Mouse (Mus musculus) cerebellum, adult 11 months (tissue): Measurements from ENCODE around the gene Kit.

Experiments used
- DNase-seq: peaks from one replicate; pipeline ENCODE4 v3.0.0; 2022

Gene Kit

GRCm38 (mm10) chr5:75590961-75591360 is 16.2 kb downstream of the Kit start:
- no peak for DNase-seq

GRCm38 (mm10) chr5:75591567-75591966 is 16.9 kb downstream of the Kit start:
- no peak for DNase-seq

DNA sequence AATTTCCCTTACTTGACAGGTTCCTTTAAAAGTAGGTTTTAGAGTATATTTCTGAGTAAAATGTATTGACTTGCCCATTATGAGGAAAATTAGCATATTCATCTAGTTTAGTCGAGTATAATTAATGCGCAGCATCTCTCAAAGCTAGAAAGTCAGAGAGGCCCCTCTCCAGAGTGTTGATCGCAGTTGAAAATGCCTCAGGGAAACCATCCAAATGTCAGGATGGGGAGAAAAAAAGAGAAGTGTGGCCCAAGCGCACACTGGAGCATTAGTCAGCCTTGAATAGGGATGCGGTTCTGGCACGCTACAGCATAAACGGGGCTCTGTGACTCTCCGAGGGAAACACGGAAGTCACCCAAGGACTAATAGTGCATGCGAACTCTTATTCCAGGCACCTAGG is 20.6 kb downstream of the Kit start:
- no peak for DNase-seq

GRCm38 (mm10) chr5:75596211-75596610 is 21.5 kb downstream of the Kit start:
- no peak for DNase-seq

DNA sequence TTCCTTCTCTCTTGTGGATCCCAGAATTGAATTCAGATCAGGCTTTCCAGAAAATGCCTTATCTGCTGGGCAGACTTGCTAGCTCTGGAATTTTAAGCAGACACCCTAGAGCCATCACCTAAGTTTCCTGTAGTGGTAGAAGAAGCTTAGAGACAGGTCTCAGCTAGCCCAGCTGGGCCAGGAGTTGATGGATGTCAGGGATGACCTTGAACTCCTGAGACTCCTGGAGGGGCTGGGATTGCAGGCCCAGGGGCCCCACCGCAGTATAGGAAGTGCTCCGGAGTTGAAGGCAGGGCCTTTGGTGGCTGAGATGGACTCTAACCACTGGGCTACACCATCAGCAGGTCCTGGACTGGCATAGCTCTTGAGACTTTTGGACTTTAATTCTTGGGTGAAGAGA is 22.6 kb downstream of the Kit start:
- DNase-seq: no peak

DNA sequence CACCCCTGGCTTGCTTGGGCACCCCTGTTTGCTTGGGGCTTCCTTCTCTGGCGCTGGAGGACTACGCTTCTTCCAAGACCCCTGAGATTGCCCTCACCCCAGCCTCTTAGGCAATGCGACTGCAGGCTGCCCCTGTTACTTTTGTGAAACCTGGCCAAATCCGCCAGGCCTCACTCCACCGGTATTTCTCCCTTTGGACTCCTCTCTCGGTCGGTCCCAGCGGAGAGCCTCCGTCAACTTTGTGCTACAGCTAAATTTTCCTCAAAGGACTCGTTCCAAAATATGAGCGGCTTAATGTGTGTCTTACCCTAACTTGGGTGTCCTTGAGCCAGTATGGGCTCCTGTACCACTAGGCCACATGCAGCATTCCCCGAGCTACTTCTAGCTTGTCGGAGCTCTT is 23.8 kb downstream of the Kit start:
- no peak for DNase-seq

DNA sequence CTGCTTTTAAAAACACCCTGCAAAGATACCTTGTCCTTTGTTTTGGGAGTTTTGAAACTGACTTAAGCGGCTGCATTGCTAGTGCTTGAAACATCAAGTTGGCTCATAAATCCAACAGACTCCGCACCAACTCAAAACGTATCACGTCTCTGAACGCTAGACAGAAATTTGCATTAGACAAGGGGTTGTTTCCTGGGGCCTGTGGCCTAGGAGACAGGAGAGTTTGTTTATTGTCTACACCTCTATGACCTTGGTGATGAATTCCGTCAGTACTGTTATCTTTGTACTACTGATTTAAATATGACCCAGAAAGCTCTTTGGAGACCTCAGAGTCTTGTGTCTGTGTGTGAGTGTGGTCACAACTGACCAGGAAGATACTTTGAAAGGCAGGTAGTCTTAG is 25.3 kb downstream of the Kit start:
- no peak for DNase-seq

- no peak for DNase-seq
Measured at GRCm38 (mm10) chr5:75604238-75604637, 29.5 kb downstream of the Kit start.

- DNase-seq: no peak
Measured at GRCm38 (mm10) chr5:75606898-75607297, 32.2 kb downstream of the Kit start.

GRCm38 (mm10) chr5:75607971-75608370 is 33.3 kb downstream of the Kit start:
- DNase-seq: no peak

DNA sequence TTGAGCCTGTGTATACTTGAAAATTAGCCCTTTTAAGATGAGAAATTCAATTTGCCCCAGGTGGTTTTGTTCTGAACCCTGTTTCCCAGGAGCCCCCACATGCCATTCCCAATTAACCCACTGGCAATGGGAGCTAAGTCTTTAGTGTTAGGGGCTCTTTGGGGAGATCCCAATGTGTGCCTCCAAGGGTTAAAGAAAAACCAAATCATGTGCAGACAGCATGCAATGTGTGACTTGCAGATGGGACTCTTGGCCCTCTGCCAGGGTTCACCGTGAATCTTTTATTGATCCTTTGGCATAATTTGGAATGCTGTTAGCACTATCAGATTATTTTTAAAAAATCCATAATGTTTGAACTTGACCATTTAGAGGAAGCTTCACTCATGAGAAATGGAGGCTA is 37.7 kb downstream of the Kit start:
- DNase-seq: no peak

GRCm38 (mm10) chr5:75612926-75613325 is 38.2 kb downstream of the Kit start:
- no peak for DNase-seq

- DNase-seq: no peak
Measured at GRCm38 (mm10) chr5:75615000-75615571, 40.4 kb downstream of the Kit start.

DNA sequence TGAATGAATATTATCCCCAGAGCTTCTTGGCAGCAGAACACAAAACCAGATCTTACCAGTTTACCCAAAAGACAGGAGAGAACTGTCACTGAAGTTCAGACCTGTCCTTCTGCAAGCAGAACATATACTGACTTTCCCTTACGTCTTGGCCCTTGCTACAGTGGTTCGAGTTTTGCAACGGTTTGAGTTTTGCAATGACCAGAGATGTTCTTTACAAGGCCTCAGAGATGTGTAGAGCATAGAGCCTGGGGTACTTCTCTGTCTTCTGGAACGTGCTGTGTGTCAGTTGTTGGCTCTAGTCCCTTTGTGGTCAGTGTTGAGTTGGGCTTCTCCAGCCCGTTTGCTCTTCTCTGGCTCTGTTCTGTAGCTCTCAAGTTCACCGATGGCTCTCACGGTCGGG is 40.9 kb downstream of the Kit start:
- no peak for DNase-seq

GRCm38 (mm10) chr5:75622401-75622800 is 47.7 kb downstream of the Kit start:
- no peak for DNase-seq

- DNase-seq: no peak
Measured at GRCm38 (mm10) chr5:75623007-75623406, 48.3 kb downstream of the Kit start.

DNA sequence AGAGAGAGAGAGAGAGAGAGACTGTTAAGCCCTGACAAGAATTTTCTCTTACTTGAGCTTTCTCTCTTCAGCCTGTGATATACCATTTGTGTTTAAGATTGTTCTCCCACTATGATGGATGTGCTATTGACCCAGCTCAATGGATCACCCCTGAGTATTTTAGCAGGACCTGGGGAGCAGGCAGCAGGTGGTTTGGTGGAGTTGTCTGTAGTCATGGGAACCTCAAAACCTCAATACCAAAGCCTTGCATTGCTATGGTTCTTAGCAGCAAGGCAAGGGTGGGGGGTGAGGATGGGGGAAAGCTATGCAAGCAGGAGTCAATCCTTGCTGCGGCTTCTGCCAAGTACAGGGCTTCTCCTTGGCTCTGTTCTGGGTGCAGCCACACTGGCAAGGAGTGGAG is 48.8 kb downstream of the Kit start:
- DNase-seq: no peak

DNA sequence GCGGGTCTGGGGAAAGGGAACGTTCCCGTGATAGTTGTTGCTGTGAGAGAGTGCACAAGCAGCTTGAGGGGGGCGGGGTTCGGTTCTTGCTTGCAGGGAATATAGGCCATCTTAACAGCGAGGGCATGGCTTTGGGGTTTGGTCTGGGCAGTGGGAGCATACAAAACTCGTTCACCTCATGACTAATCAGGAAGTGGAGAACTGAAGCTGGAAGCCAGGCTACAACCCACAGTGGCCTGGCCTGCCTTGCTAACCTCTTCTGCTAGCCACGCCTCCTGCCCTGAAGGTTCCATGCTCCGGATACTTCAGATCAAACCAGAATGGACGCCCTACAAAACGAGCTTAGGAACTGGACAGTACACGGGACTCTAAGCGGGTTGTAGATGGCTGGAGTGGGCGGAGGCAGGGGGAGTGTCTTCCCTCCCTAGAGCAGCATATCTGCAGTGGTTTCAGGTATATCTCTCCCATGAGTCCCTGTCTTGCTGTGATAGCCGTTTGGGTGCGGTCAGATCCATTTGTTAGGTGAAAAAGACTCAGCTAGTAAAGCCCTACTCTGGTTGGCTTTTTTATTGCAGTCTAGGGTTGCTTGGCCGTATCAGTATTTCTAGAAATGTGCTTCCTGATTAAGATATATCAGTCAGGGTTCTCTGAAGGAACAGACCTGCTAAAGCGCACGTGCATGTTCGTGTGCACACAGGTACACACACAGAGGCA is 49.4 kb downstream of the Kit start:
- no peak for DNase-seq

DNA sequence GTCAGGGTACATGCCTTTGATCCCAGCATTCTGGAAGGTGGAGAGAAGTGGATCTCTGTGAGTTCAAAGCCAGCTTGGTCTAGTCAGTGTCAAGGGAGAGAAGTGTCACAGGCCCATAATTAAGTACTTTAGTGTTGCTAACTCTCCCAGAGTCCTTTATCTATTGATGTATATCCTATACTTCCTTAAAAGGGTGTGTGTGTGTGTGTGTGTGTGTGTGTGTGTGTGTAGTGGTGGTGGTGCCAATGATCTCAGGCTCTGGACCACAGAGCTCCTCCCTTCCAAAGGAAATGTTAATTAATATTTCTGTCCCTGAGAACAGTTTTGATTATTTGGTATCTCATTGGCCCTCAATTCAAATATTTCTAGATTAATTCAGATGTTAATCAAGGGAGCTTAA is 50.3 kb downstream of the Kit start:
- DNase-seq: no peak

DNA sequence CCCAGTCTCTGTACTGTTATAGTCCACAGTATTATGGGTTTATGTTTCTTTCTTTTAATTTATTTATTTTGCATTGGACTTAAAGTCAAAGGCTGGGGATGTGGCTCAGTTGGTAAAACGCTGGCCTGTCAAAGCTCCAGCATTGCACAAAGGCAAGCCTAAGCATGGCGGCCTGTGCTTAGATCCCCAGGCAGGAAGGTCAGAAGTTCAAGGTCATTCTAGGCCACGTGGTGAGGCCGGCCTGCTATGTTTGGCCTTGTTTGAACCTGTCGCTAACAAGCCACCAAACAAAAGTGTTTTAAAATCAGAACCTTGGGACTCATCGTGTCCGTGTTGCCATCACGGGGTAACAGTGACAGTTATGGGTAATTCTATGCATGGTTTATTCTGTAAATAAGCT is 51.6 kb downstream of the Kit start:
- DNase-seq: no peak

DNA sequence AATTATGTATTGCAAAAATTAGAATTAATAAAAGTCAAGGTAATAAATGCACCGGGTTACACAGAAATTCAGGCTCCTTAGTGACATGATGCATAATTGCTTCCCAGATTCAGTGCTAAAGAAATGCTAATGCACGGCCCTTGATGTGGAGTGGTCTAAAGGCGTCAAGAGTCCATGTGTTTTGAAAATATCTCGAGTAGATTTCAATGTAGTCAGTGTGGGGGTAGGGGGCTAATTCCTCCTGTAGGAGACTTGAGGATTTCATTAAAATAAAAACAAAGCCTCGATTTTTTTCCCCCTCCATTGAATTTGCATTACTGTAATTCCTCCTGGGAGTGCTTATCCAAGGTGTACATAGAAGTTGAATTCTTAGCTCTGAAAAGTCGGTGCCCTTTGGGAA is 52.0 kb downstream of the Kit start:
- no peak for DNase-seq

- no peak for DNase-seq
Measured at GRCm38 (mm10) chr5:75632257-75632656, 57.5 kb downstream of the Kit start.

GRCm38 (mm10) chr5:75632846-75633640 is 58.3 kb downstream of the Kit start:
- no peak for DNase-seq

DNA sequence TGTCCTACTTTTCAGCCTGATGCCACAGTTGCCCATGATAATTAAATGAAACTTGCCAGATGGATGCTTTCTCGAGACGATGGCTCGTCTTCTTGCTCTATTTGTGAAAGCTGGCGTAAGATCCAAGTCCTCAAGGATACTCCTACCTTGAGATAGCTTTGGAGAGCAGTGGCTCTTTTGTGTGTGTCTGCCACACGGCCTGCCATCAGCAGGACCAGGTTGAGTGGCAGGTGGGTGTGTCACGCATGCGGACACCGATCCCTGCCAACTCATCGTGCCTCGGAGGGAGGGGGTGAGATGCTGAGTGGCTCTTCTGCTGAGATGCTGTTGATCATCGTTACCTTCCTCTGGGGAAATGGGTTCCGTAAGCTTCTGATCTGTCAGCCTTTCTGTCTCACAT is 60.7 kb downstream of the Kit start:
- peak; percentile 9 for DNase-seq
